In the genomic region with DNA sequence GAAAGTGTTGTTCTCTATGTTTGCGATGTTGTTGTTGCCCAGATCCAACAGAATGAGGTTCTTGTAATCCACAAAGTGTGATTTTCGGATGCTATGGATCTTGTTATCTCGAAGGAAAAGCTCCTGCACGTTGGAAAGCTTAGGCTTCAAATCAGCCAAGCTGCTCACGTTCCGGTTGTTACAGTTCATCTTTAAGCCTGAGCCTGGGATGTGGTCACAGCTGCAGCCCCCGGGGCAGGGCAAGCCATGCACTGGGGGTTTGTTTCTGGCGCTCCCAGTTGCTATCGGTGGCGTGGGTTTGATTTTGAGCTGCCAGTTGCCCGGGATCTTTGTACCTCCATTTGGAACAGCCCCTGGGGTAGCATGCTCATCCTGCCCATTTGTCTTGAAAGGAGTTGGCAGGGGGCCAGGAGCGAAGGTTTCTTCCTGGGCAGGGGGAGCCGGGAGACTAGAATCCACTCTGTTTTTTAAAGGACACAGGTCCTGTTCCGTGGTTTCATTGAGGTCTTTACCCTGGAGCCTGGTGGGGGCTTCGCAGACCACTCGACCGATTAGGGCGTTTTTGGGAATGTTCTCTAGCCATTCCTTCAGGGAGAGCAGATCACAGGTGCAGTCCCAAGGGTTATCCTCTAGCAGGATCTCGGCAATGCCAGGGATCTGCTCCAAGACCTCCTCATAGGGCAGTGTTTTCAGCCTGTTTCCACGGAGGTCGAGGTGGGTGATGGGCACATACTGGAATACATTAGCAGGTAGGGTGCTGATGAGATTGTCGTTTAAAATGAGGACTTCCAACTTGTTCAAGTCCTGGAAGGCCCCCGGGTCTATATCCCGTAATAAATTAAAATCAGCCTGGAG, we compare ENCODE assay signal across 8 mouse cellular contexts. TPM values are rescaled to one million over a fixed set of nuclear protein-coding genes. Genes with fewer than 3 reads are reported as not detected.
A peak's percentile ranks its signal among the peaks of the same experiment; 100 is the strongest.
DNase-seq lines count a peak whose midpoint lies in the region; ATAC-seq and TF ChIP-seq lines count a peak whose summit lies in the region.

No protein-coding gene starts in this region.

- peak overlapping the region; percentile 9; the same call in 1 of the 2 replicates for H3K4me2 ChIP-seq in lung, postnatal 0 days (replicated peaks; ENCODE audit: low read depth, low read length)
- peak overlapping the region; percentile 71 for H3K4me2 ChIP-seq in intestine, embryonic 15.5 days (replicated peaks)
- peak overlapping the region; percentile 80 for H3K4me2 ChIP-seq in neural tube, embryonic 14.5 days (ENCODE audit: low read depth, low read length)

- WGBS in lung, postnatal 0 days = 5% methylated on average over 24 of the region's 24 CpGs
- WGBS in intestine, embryonic 15.5 days = 4% methylated on average over 24 of the region's 24 CpGs
- WGBS in neural tube, embryonic 14.5 days = 1% methylated on average over 24 of the region's 24 CpGs

- no peak overlapping the region for H3K27ac ChIP-seq in lung, postnatal 0 days (ENCODE audit: low read length)
- H3K27ac ChIP-seq in embryonic fibroblast, embryonic 13.5 days (ENCODE audit: insufficient read depth, low read length) = no peak overlapping the region
- H3K27ac ChIP-seq in intestine, embryonic 15.5 days = no peak overlapping the region
- peak overlapping the region; percentile 96 for H3K27ac ChIP-seq in neural tube, embryonic 14.5 days (ENCODE audit: low read depth, low read length)

- TF ChIP-seq EP300 in lung, postnatal 0 days (IDR thresholded peaks at IDR 0.05) = no peak

- no peaks in the 10 kb centered on the region for H3K36me3 ChIP-seq in lung, postnatal 0 days (ENCODE audit: insufficient read depth, low read length)
- no peaks in the 10 kb centered on the region for H3K36me3 ChIP-seq in intestine, embryonic 15.5 days
- H3K36me3 ChIP-seq in neural tube, embryonic 14.5 days (ENCODE audit: control insufficient read depth, insufficient read depth, low read length) = no peaks in the 10 kb centered on the region

- peaks cover 6% of the 10 kb centered on the region; the same call in 1 of the 2 replicates for H3K4me1 ChIP-seq in lung, postnatal 0 days (ENCODE audit: insufficient read depth, low read depth, low read length)
- peaks cover 3% of the 10 kb centered on the region for H3K4me1 ChIP-seq in embryonic fibroblast, embryonic 13.5 days (ENCODE audit: control insufficient read depth, insufficient read depth, low read length)
- peaks cover 11% of the 10 kb centered on the region; the same call in 1 of the 2 replicates for H3K4me1 ChIP-seq in intestine, embryonic 15.5 days (replicated peaks)
- H3K4me1 ChIP-seq in neural tube, embryonic 14.5 days (ENCODE audit: control insufficient read depth, insufficient read depth, low read length) = peaks cover 8% of the 10 kb centered on the region; the same call in 1 of the 2 replicates

- H3K4me3 ChIP-seq in lung, postnatal 0 days (ENCODE audit: low read depth, low read length) = no peak overlapping the region
- H3K4me3 ChIP-seq in embryonic fibroblast, embryonic 13.5 days (ENCODE audit: insufficient read depth, low read length) = peak overlapping the region; percentile 35; the same call in 1 of the 2 replicates
- peak overlapping the region; percentile 33 for H3K4me3 ChIP-seq in intestine, embryonic 15.5 days (replicated peaks)
- H3K4me3 ChIP-seq in neural tube, embryonic 14.5 days (ENCODE audit: low read depth, low read length) = peak overlapping the region; percentile 70

- H3K9me3 ChIP-seq in lung, postnatal 0 days (ENCODE audit: low read length) = no peaks in the 10 kb centered on the region
- no peaks in the 10 kb centered on the region for H3K9me3 ChIP-seq in intestine, embryonic 15.5 days
- H3K9me3 ChIP-seq in neural tube, embryonic 14.5 days (ENCODE audit: control insufficient read depth, low read length) = no peaks in the 10 kb centered on the region

- no peak overlapping the region for H3K9ac ChIP-seq in lung, postnatal 0 days (replicated peaks; ENCODE audit: low read depth)
- no peak overlapping the region for H3K9ac ChIP-seq in intestine, embryonic 15.5 days
- peak overlapping the region; percentile 92 for H3K9ac ChIP-seq in neural tube, embryonic 14.5 days (replicated peaks; ENCODE audit: low read depth, low read length)

- TF ChIP-seq POLR2A in embryonic fibroblast, embryonic 13.5 days (IDR thresholded peaks at IDR 0.05; ENCODE audit: low read depth, low read length) = no peak

- no peak for TF ChIP-seq CTCF in lung, postnatal 0 days (IDR thresholded peaks at IDR 0.05)
- no peak for TF ChIP-seq CTCF in embryonic fibroblast, embryonic 13.5 days (IDR thresholded peaks at IDR 0.05; ENCODE audit: borderline replicate concordance, insufficient read depth, low read length)

- H3K27me3 ChIP-seq in lung, postnatal 0 days (replicated peaks; ENCODE audit: insufficient read depth, low read length) = 0 out of 2 replicates have a peak, but pooled peaks cover 14% of the 10 kb centered on the region
- H3K27me3 ChIP-seq in intestine, embryonic 15.5 days (replicated peaks) = peaks cover 31% of the 10 kb centered on the region
- H3K27me3 ChIP-seq in neural tube, embryonic 14.5 days (ENCODE audit: control insufficient read depth, insufficient read depth, low read length) = peaks cover 2% of the 10 kb centered on the region; the same call in 1 of the 2 replicates

- ATAC-seq in lung, postnatal 0 days = no peak
- peak; percentile 40; the same call in 1 of the 2 replicates for ATAC-seq in intestine, embryonic 15.5 days
- ATAC-seq in neural tube, embryonic 14.5 days (ENCODE audit: low read depth) = peak; percentile 50
- no peak for ATAC-seq in granulocyte monocyte progenitor cell, adult 5-6 weeks (replicated peaks; ENCODE audit: poor library complexity, severe bottlenecking)

- DNase-seq in lung, postnatal 0 days (ENCODE audit: low spot score) = no peak
- DNase-seq in lung, postnatal 25 days (ENCODE audit: low spot score) = no peak
- DNase-seq in left cerebral cortex, adult 8-10 months (ENCODE audit: low spot score in 2 of 2) = peak; percentile 52 to 54
- no peak for DNase-seq in thymus, postnatal 36 days

RNA-seq across cellular contexts. Expression of gene Slitrk1, which starts 1.7 kb away (rescaled TPM):
- 0.04 TPM in 1 of 2 replicates, not detected in the other for polyA plus RNA-seq in lung, postnatal 0 days (2015; fragmentation: Nextera tagmentation; extraction: Ambion mirVana)
- polyA plus RNA-seq in embryonic fibroblast, embryonic 13.5 days (2011; ENCODE audit: insufficient read length, low read depth, missing spikeins) = 0.19 TPM in 1 of 2 replicates, not detected in the other
- 1.1 TPM in 2 replicates for polyA plus RNA-seq in intestine, embryonic 15.5 days (2015; fragmentation: Nextera tagmentation; extraction: Ambion mirVana)
- 10 to 100 TPM; 74.7 to 89.8 (median 79.6) TPM for total RNA-seq in left cerebral cortex, adult 8-10 months (2022)
- polyA plus RNA-seq in neural tube, embryonic 14.5 days (2014; fragmentation: Nextera tagmentation; extraction: Ambion mirVana) = 53.8 and 55.5 TPM in 2 replicates
- total RNA-seq in granulocyte monocyte progenitor cell, adult 5-6 weeks (2014; fragmentation: Nextera tagmentation) = not detected in 2 replicates
- total RNA-seq in granulocyte monocyte progenitor cell, adult 5-6 weeks (2017) = not detected in 2 replicates

Comparison
In these comparisons a context has a peak if more than half of its experiments do, and no peak if none do; other contexts are left out.
1. ATAC-seq: peak in intestine, embryonic 15.5 days (single experiment) and neural tube, embryonic 14.5 days (single experiment); none in lung, postnatal 0 days (single experiment) and granulocyte monocyte progenitor cell, adult 5-6 weeks (single experiment).
2. DNase-seq: peak in left cerebral cortex, adult 8-10 months (2 of 2); none in lung, postnatal 0 days (single experiment), lung, postnatal 25 days (single experiment) and thymus, postnatal 36 days (0 of 2).
3. H3K4me2 ChIP-seq: peak in every context shown above with its lines; median percentile 80 in neural tube, embryonic 14.5 days; 71 in intestine, embryonic 15.5 days; 9 in lung, postnatal 0 days.
4. RNA of gene Slitrk1, which starts 1.7 kb away (polyA plus RNA-seq): 53.8 to 55.5 TPM in neural tube, embryonic 14.5 days; 1.1 TPM in intestine, embryonic 15.5 days, 0.19 TPM in embryonic fibroblast, embryonic 13.5 days and 0.04 TPM in lung, postnatal 0 days; every median in the first group is over 10 times any median in the second.